Mouse (Mus musculus): ENCODE measurements at regions not wholly inside any gene's neighbourhood (a gene's known extent, or its start where the extent isn't known, plus 50 kb on each side); places are given as distances from the start of the nearest gene placed in this dataset.

- DNase-seq (ENCODE audit: low spot score) = no peak
These were observed 69.5 kb downstream of the Aldh8a1 start for GRCm38 (mm10) chr10:21446641-21447040.

- DNase-seq (ENCODE audit: low spot score) = no peak
These were observed 71.0 kb downstream of the Aldh8a1 start for GRCm38 (mm10) chr10:21448132-21448531.

GRCm38 (mm10) chr10:21448942-21449341 lies 71.9 kb downstream of the Aldh8a1 start:
- DNase-seq (ENCODE audit: low spot score) = no peak

- no peak for DNase-seq (ENCODE audit: low spot score)
These were observed 75.5 kb downstream of the Aldh8a1 start for GRCm38 (mm10) chr10:21452611-21453010.

- no peak for DNase-seq (ENCODE audit: low spot score)
These were observed 76.4 kb downstream of the Aldh8a1 start for GRCm38 (mm10) chr10:21453527-21453926.

- DNase-seq (ENCODE audit: low spot score) = no peak
These were observed 77.1 kb downstream of the Aldh8a1 start for GRCm38 (mm10) chr10:21454153-21454552.

GRCm38 (mm10) chr10:21454757-21455156 lies 77.7 kb downstream of the Aldh8a1 start:
- no peak for DNase-seq (ENCODE audit: low spot score)

- DNase-seq (ENCODE audit: low spot score) = no peak
These were observed 78.8 kb downstream of the Aldh8a1 start for GRCm38 (mm10) chr10:21455863-21456262.

- DNase-seq (ENCODE audit: low spot score) = no peak
These were observed 79.3 kb downstream of the Aldh8a1 start for GRCm38 (mm10) chr10:21456359-21456758.

GRCm38 (mm10) chr10:21456991-21457390 lies 79.9 kb downstream of the Aldh8a1 start:
- no peak for DNase-seq (ENCODE audit: low spot score)

GRCm38 (mm10) chr10:21458608-21459007 lies 81.5 kb downstream of the Aldh8a1 start:
- no peak for DNase-seq (ENCODE audit: low spot score)

- DNase-seq (ENCODE audit: low spot score) = no peak
These were observed 83.0 kb downstream of the Aldh8a1 start for GRCm38 (mm10) chr10:21460062-21460461.

- no peak for DNase-seq (ENCODE audit: low spot score)
These were observed 85.8 kb downstream of the Aldh8a1 start for GRCm38 (mm10) chr10:21462915-21463314.

GRCm38 (mm10) chr10:21465362-21465761 lies 88.3 kb downstream of the Aldh8a1 start:
- DNase-seq (ENCODE audit: low spot score) = peak; percentile 67

- no peak for DNase-seq (ENCODE audit: low spot score)
These were observed 88.8 kb downstream of the Aldh8a1 start for GRCm38 (mm10) chr10:21465806-21466377.

GRCm38 (mm10) chr10:21467425-21468085 lies 90.5 kb downstream of the Aldh8a1 start:
- no peak for DNase-seq (ENCODE audit: low spot score)

- no peak for DNase-seq (ENCODE audit: low spot score)
These were observed 91.3 kb downstream of the Aldh8a1 start for GRCm38 (mm10) chr10:21468421-21468820.

- DNase-seq (ENCODE audit: low spot score) = no peak
These were observed 92.9 kb downstream of the Aldh8a1 start for GRCm38 (mm10) chr10:21469961-21470360.

GRCm38 (mm10) chr10:21470589-21470988 lies 93.5 kb downstream of the Aldh8a1 start:
- no peak for DNase-seq (ENCODE audit: low spot score)

- no peak for DNase-seq (ENCODE audit: low spot score)
These were observed 97.2 kb downstream of the Aldh8a1 start for GRCm38 (mm10) chr10:21474242-21474641.

GRCm38 (mm10) chr10:21478004-21478403 lies 100.9 kb downstream of the Aldh8a1 start:
- no peak for DNase-seq (ENCODE audit: low spot score)

- no peak for DNase-seq (ENCODE audit: low spot score)
These were observed 102.3 kb downstream of the Aldh8a1 start for GRCm38 (mm10) chr10:21479403-21479802.

- DNase-seq (ENCODE audit: low spot score) = no peak
These were observed 104.2 kb downstream of the Aldh8a1 start for GRCm38 (mm10) chr10:21481255-21481654.

- DNase-seq (ENCODE audit: low spot score) = no peak
These were observed 105.0 kb downstream of the Aldh8a1 start for GRCm38 (mm10) chr10:21482055-21482454.
